Mouse (Mus musculus): ENCODE measurements around the gene Il18r1. TPM values are rescaled to one million over a fixed set of nuclear protein-coding genes. Genes with fewer than 3 reads are reported as not detected.

Gene Il18r1
- polyA plus RNA-seq, 1 experiment from 2014 or later = not detected

- Histone ChIP-seq H3K27ac (no peak overlapping the region), H3K27me3 (ENCODE audit: poor library complexity, severe bottlenecking) (no peaks in the 10 kb centered on the region), H3K9me3 (no peaks in the 10 kb centered on the region), H3K4me1 (no peaks in the 10 kb centered on the region), H3K36me3 (replicated peaks) (no peaks in the 10 kb centered on the region), H3K4me3 (no peak overlapping the region)
- 81% methylated on average over 3 of the region's 3 CpGs for WGBS
- no peak for DNase-seq (ENCODE audit: extremely low spot score, low spot score)
Measured at GRCm38 (mm10) chr1:40444800-40445199, 20.6 kb upstream of the Il18r1 start.

DNA sequence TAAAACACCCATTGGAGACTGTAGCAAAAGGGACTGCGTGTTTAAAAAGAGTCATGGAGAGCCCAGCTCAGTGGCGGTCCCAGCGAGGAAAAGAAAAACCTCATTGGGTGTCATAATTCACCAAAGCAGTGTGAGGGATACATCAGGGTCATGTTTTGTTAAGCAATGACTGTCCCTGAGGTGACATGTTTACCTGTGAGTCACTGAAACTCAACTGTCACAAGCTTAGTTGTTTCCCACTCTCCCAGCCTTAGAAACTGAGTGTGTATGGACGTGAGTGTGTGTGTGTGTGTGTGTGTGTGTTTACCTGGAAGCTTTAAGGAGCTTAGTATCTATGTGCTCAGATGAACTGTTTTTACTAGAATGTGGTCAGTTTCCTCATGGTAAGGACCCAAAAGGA, 2.0 kb downstream of the Il18r1 start:
- H3K4me1 ChIP-seq = no peaks in the 10 kb centered on the region
- H3K36me3 ChIP-seq (replicated peaks) = no peaks in the 10 kb centered on the region
- H3K27ac ChIP-seq = no peak overlapping the region
- no peaks in the 10 kb centered on the region for H3K9me3 ChIP-seq
- no peaks in the 10 kb centered on the region for H3K27me3 ChIP-seq (ENCODE audit: poor library complexity, severe bottlenecking)
- WGBS = 88% methylated on average over 4 of the region's 4 CpGs
- no peak overlapping the region for H3K4me3 ChIP-seq
- no peak for DNase-seq (ENCODE audit: extremely low spot score, low spot score)

DNA sequence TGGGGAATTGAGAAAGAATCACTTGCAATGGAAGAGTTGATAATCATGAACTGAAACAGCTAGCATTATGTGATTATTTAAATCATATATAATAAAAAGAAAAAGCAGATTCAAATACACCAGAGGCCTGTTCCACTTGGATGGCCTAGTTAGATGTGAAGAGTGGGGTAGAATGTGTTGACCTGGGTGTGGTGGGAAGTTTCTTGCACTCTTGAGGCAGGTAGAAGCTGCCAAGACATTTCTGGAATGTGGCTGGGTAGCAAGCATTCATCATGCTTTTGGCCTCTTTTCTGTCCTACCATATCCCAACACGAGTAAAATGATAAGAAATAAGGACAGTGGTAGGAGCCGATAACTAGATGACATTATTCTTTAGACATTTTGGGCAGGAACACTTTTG, 3.5 kb downstream of the Il18r1 start:
- WGBS = 95% methylated on average over 2 of the region's 2 CpGs
- Histone ChIP-seq H3K4me1 (no peaks in the 10 kb centered on the region), H3K36me3 (replicated peaks) (no peaks in the 10 kb centered on the region), H3K9me3 (no peaks in the 10 kb centered on the region), H3K4me3 (no peak overlapping the region), H3K27me3 (ENCODE audit: poor library complexity, severe bottlenecking) (no peaks in the 10 kb centered on the region), H3K27ac (no peak overlapping the region)
- no peak for DNase-seq (ENCODE audit: extremely low spot score, low spot score)

DNA sequence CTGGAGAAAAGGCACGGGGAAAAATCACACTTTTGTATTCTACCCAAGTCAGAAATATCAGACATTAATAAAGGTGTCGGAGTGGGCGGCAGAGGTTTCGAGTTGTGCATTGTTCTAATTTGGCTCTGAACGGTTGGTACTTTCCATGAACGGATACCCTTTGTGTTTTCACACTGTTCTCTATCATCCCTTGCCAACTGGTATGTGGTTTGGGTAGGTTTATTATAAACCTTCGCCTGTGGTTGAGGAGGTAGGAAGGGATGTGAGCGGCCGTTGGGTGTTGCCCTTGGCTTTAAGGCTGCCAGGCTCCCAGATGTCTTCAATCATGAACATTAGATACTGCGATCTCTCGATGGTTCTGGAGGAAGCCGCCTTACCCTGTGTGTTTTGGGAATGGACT, 4.5 kb downstream of the Il18r1 start:
- Histone ChIP-seq H3K4me3 (no peak overlapping the region), H3K4me1 (no peaks in the 10 kb centered on the region), H3K36me3 (replicated peaks) (no peaks in the 10 kb centered on the region), H3K9me3 (no peaks in the 10 kb centered on the region), H3K27me3 (ENCODE audit: poor library complexity, severe bottlenecking) (no peaks in the 10 kb centered on the region), H3K27ac (no peak overlapping the region)
- no peak for DNase-seq (ENCODE audit: extremely low spot score, low spot score)
- WGBS = 92% methylated on average over 12 of the region's 12 CpGs

GRCm38 (mm10) chr1:40472401-40472800, 7.0 kb downstream of the Il18r1 start:
- DNase-seq (ENCODE audit: extremely low spot score, low spot score) = no peak
- Histone ChIP-seq H3K27me3 (ENCODE audit: poor library complexity, severe bottlenecking) (no peaks in the 10 kb centered on the region), H3K4me1 (no peaks in the 10 kb centered on the region), H3K27ac (no peak overlapping the region), H3K36me3 (replicated peaks) (no peaks in the 10 kb centered on the region), H3K4me3 (no peak overlapping the region), H3K9me3 (no peaks in the 10 kb centered on the region)
- WGBS = 83% methylated on average over 1 of the region's 1 CpGs

- no peak for DNase-seq (ENCODE audit: extremely low spot score, low spot score)
- Histone ChIP-seq H3K4me3 (no peak overlapping the region), H3K36me3 (replicated peaks) (no peaks in the 10 kb centered on the region), H3K27me3 (ENCODE audit: poor library complexity, severe bottlenecking) (no peaks in the 10 kb centered on the region), H3K9me3 (no peaks in the 10 kb centered on the region), H3K27ac (no peak overlapping the region), H3K4me1 (no peaks in the 10 kb centered on the region)
- WGBS = 88% methylated on average over 4 of the region's 4 CpGs
Measured at GRCm38 (mm10) chr1:40473640-40474039, 8.3 kb downstream of the Il18r1 start.

- H3K4me1 ChIP-seq = no peaks in the 10 kb centered on the region
- H3K36me3 ChIP-seq (replicated peaks) = no peaks in the 10 kb centered on the region
- H3K27me3 ChIP-seq (ENCODE audit: poor library complexity, severe bottlenecking) = no peaks in the 10 kb centered on the region
- no peak for DNase-seq (ENCODE audit: extremely low spot score, low spot score)
- no peaks in the 10 kb centered on the region for H3K9me3 ChIP-seq
- WGBS = 93% methylated on average over 5 of the region's 5 CpGs
- H3K4me3 ChIP-seq = no peak overlapping the region
- H3K27ac ChIP-seq = no peak overlapping the region
Measured at GRCm38 (mm10) chr1:40474336-40474735, 9.0 kb downstream of the Il18r1 start.

- H3K4me3 ChIP-seq = no peak overlapping the region
- H3K27me3 ChIP-seq (ENCODE audit: poor library complexity, severe bottlenecking) = no peaks in the 10 kb centered on the region
- DNase-seq (ENCODE audit: extremely low spot score, low spot score) = no peak
- H3K36me3 ChIP-seq (replicated peaks) = no peaks in the 10 kb centered on the region
- H3K9me3 ChIP-seq = no peaks in the 10 kb centered on the region
- 79% methylated on average over 3 of the region's 3 CpGs for WGBS
- no peaks in the 10 kb centered on the region for H3K4me1 ChIP-seq
- no peak overlapping the region for H3K27ac ChIP-seq
Measured at GRCm38 (mm10) chr1:40475697-40476096, 10.3 kb downstream of the Il18r1 start.

DNA sequence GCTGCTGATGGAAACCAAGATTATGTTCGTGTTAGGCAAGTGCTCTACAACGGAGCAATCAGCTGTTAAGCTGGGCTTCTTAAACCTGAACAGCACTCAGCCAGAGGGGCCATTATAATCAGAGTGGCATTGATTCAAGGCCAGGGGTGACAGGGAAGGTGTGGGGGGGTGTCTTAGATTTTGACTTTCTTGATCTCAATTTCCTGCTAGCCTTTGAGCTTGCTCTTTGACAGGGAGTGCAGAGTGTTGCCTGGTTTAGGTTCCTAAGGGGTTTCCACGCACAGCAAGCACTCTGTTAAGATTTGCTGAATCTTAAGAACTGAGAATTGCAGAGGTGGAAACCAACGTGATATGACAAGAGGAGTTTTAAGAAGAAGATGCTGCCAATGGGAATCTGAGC, 11.4 kb downstream of the Il18r1 start:
- WGBS = 79% methylated on average over 4 of the region's 4 CpGs
- Histone ChIP-seq H3K27ac (no peak overlapping the region), H3K27me3 (ENCODE audit: poor library complexity, severe bottlenecking) (no peaks in the 10 kb centered on the region), H3K9me3 (no peaks in the 10 kb centered on the region), H3K36me3 (replicated peaks) (no peaks in the 10 kb centered on the region), H3K4me1 (no peaks in the 10 kb centered on the region), H3K4me3 (no peak overlapping the region)
- DNase-seq (ENCODE audit: extremely low spot score, low spot score) = no peak

GRCm38 (mm10) chr1:40479505-40479923, 14.2 kb downstream of the Il18r1 start:
- H3K4me1 ChIP-seq = no peaks in the 10 kb centered on the region
- H3K36me3 ChIP-seq (replicated peaks) = no peaks in the 10 kb centered on the region
- no peak overlapping the region for H3K4me3 ChIP-seq
- H3K9me3 ChIP-seq = no peaks in the 10 kb centered on the region
- DNase-seq (ENCODE audit: extremely low spot score, low spot score) = no peak
- no peaks in the 10 kb centered on the region for H3K27me3 ChIP-seq (ENCODE audit: poor library complexity, severe bottlenecking)
- WGBS = 85% methylated on average over 6 of the region's 6 CpGs
- no peak overlapping the region for H3K27ac ChIP-seq

GRCm38 (mm10) chr1:40494594-40494993, 29.2 kb downstream of the Il18r1 start:
- Histone ChIP-seq H3K9me3 (no peaks in the 10 kb centered on the region), H3K36me3 (replicated peaks) (no peaks in the 10 kb centered on the region), H3K27ac (no peak overlapping the region), H3K4me1 (no peaks in the 10 kb centered on the region), H3K4me3 (no peak overlapping the region), H3K27me3 (ENCODE audit: poor library complexity, severe bottlenecking) (no peaks in the 10 kb centered on the region)
- WGBS = 93% methylated on average over 4 of the region's 4 CpGs
- DNase-seq (ENCODE audit: extremely low spot score, low spot score) = no peak

DNA sequence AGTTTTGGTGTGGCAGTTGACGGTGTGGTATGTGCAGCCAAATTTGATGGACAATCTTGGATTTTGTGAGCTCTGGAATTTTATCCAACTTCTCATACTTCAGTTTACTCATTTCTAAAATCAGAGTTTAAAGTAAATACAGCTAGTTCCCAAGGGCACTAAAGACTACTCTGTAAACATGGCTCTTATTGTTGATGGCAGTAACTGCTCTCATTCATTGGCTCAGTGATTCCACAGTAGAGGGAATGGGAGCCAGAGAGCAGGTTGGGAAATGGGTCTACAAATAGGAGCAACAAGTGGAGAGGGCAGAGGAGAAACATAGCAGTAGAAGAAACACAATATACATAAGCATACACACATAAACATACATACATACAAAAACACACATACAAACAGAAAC, 34.4 kb downstream of the Il18r1 start:
- Histone ChIP-seq H3K27me3 (ENCODE audit: poor library complexity, severe bottlenecking) (no peaks in the 10 kb centered on the region), H3K9me3 (no peaks in the 10 kb centered on the region), H3K4me3 (no peak overlapping the region), H3K27ac (no peak overlapping the region), H3K36me3 (replicated peaks) (no peaks in the 10 kb centered on the region), H3K4me1 (no peaks in the 10 kb centered on the region)
- 95% methylated on average over 1 of the region's 1 CpGs for WGBS
- DNase-seq (ENCODE audit: extremely low spot score, low spot score) = no peak

- no peak for DNase-seq (ENCODE audit: extremely low spot score, low spot score)
- WGBS = 91% methylated on average over 4 of the region's 4 CpGs
- Histone ChIP-seq H3K9me3 (no peaks in the 10 kb centered on the region), H3K27me3 (ENCODE audit: poor library complexity, severe bottlenecking) (no peaks in the 10 kb centered on the region), H3K4me3 (no peak overlapping the region), H3K4me1 (no peaks in the 10 kb centered on the region), H3K27ac (no peak overlapping the region), H3K36me3 (replicated peaks) (no peaks in the 10 kb centered on the region)
Measured at GRCm38 (mm10) chr1:40501126-40501525, 35.8 kb downstream of the Il18r1 start.

Data from forebrain, embryonic 10.5 days (tissue).